Mouse (Mus musculus): ENCODE results near the gene Hexb. TPM values are rescaled to one million over a fixed set of nuclear protein-coding genes. Genes with fewer than 3 reads are reported as not detected.

The Hexb gene
- polyA plus RNA-seq, 1 experiment from 2014 or later, result 42.7 TPM

DNA sequence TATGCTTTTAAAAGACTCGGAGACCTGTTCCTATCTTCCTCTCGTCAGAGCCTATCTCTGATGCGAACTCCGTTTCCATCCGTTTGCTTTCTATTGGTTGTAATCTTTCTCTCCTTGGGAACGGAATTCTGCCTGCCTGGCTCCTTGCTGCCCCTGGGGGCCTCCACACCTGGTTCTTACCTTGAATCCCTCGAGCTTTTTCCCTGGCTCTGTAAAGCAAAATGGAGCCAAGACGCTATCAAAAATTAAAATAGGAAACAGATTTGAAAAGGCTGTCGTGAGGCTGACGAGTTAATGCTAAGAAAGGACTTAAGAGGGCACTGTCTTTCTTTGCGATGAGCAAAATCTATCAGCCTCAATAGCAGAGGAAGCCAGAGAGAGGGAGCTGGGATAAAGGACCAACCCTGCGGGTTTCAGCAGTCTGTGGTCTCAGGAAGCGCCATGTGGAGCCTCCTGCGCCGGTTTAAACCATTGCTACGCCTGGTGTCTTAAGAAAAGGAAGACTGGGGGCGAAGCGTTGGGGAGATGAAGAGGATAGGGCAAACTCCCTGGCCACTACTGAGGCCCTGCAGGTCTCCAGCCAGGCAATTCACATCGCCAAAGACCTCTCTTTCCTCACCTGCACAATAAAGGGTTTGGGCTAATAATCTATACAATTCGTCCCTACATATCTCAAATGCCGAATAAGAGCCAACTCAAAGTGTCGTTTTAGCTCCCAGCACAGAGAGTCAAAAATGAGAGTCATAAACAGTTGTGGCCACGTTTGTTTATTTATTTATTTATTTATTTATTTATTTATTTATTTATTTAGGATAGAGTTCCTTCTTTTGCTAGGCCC is 41.4 kb upstream of the Hexb start:
- Histone ChIP-seq H3K36me3 (no peaks in the 10 kb centered on the region), H3K4me3 (peak overlapping the region; percentile 99; the same call in 1 of the 2 replicates), H3K9me3 (no peaks in the 10 kb centered on the region), H3K4me2 (peak overlapping the region; percentile 87), H3K4me1 (replicated peaks) (peaks cover 71% of the 10 kb centered on the region), H3K27me3 (no peaks in the 10 kb centered on the region), H3K9ac (peak overlapping the region; percentile 96), H3K27ac (replicated peaks) (peak overlapping the region; percentile 99)
- 7% methylated on average over 23 of the region's 23 CpGs for WGBS
- 0 out of 2 replicates have a peak, but pooled peaks have one; percentile 16 for ATAC-seq (ENCODE audit: low read depth)

DNA sequence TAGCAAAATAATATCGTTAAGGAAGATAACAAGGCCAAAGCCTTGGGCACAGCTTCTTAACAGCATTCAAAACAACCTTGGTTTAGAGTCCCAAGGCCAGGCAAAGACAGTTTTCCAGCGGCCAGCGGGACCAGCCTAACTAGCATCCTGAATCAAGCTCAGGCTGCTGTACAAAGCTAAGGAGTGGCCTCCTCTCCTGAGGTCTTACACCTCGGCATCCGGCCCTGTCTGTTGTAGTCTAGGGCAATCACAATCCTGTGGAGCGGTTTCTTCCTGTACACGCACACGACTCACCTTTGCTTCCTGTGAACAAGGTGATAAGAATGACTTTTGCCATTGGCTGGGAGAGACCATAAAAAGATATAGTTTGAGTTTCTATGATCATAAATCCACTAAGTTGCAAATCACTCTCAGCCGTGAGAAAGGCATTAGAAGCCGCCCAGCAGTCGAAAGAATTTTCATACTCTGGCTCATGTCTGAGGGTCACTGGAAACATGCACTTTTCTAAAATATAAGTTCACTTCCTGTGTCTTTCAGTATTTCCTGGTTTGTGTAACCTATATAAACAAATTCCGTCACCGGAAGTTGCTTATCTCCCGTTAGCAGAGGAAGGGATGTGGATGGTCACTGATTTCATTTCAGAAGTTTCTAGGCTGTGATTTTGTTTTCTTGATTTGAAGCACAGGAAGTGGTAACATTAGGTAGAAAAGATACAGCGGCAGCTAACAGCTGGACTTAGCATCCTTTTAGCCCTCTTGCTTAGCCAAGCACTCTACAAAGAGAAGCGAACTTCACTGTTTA is 40.2 kb upstream of the Hexb start:
- no peaks in the 10 kb centered on the region for H3K36me3 ChIP-seq
- no peak overlapping the region for H3K9ac ChIP-seq
- no peak overlapping the region for H3K4me3 ChIP-seq
- H3K27ac ChIP-seq (replicated peaks), result peak overlapping the region; percentile 99
- H3K4me1 ChIP-seq (replicated peaks), result peaks cover 60% of the 10 kb centered on the region
- ATAC-seq (ENCODE audit: low read depth), result no peak
- no peak overlapping the region for H3K4me2 ChIP-seq
- no peaks in the 10 kb centered on the region for H3K27me3 ChIP-seq
- H3K9me3 ChIP-seq, result no peaks in the 10 kb centered on the region
- 51% methylated on average over 16 of the region's 16 CpGs for WGBS

DNA sequence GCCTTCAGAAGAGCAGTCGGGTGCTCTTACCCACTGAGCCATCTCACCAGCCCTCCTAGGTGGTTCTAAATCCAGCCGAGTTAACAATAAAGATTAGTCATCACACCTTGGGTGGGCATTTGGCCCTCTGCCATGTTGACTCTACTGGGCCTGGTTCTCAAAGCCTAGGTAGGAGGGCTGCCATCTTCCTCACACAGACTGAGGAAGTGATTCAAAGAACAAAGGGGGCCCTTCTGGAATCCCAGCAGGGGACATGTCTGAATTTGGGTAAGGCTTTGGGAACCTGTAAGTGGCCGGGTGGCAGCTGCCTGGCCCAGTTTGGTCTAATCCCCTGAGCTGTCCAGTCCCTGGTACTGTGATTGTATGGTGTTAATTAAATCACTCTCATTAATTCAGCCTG is 39.5 kb upstream of the Hexb start:
- Histone ChIP-seq H3K4me2 (no peak overlapping the region), H3K9ac (no peak overlapping the region), H3K4me1 (replicated peaks) (peaks cover 53% of the 10 kb centered on the region), H3K27me3 (no peaks in the 10 kb centered on the region), H3K4me3 (no peak overlapping the region), H3K36me3 (no peaks in the 10 kb centered on the region), H3K9me3 (no peaks in the 10 kb centered on the region), H3K27ac (replicated peaks) (peak overlapping the region; percentile 99)
- ATAC-seq (ENCODE audit: low read depth), result no peak
- WGBS, result 33% methylated on average over 3 of the region's 3 CpGs

DNA sequence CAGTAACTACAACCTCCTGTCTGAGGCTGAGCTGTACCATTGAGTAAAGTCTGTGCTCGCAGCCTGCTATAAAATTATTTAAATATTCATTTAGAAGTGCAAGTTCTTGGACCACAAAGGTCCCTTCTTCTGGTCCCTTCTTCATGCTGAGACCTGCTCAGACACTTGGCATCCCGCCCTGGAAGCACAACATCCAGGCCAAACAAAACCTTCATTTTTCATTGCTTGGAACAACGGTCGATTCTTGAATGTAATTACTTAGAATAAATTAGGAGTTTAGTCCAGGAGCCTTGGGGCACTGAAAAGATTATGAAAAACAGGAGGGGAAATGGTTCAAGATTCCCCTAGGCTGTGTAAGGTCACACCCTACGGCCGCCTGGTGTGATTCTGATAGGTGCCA is 37.8 kb upstream of the Hexb start:
- Histone ChIP-seq H3K27me3 (no peaks in the 10 kb centered on the region), H3K4me3 (no peak overlapping the region), H3K4me2 (no peak overlapping the region), H3K27ac (replicated peaks) (no peak overlapping the region; the same call in 1 of the 2 replicates), H3K4me1 (replicated peaks) (peaks cover 46% of the 10 kb centered on the region), H3K36me3 (no peaks in the 10 kb centered on the region), H3K9me3 (no peaks in the 10 kb centered on the region), H3K9ac (no peak overlapping the region)
- WGBS, result 45% methylated on average over 6 of the region's 6 CpGs
- ATAC-seq (ENCODE audit: low read depth), result no peak

DNA sequence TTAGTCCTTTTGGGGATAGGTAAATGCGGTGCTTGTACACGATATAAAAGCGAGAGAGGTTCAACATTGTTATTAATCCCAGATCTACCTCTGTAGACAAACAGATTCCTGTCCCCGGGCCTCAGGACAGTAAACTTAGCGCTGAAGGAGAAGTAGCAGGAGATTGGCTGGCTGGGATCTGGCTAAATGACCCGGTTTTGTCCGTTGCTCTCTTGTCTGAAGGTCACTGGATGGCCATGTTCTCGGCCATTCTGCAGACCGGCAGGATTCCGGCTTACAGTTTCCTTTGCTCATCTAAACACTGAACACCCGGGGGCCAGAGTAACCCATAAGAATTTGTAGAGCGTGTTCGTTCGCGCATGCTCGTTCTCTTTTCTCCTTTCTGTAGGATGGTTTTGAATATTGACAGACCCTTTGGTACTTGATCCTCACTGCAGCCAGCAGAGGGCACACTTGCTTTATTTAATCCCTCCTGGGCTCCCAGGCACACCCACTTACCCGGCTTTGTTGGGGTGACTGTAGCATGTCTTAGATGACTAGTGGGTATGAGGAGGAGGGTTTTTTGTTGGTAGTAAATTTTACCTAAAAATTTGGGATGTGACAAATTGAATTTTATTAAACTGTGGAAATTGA is 36.7 kb upstream of the Hexb start:
- peak; percentile 65 for ATAC-seq (ENCODE audit: low read depth)
- Histone ChIP-seq H3K36me3 (no peaks in the 10 kb centered on the region), H3K9me3 (no peaks in the 10 kb centered on the region), H3K27me3 (no peaks in the 10 kb centered on the region), H3K9ac (peak overlapping the region; percentile 59), H3K27ac (replicated peaks) (no peak overlapping the region), H3K4me1 (replicated peaks) (peaks cover 39% of the 10 kb centered on the region), H3K4me2 (peak overlapping the region; percentile 55), H3K4me3 (peak overlapping the region; percentile 30)
- 16% methylated on average over 17 of the region's 17 CpGs for WGBS

DNA sequence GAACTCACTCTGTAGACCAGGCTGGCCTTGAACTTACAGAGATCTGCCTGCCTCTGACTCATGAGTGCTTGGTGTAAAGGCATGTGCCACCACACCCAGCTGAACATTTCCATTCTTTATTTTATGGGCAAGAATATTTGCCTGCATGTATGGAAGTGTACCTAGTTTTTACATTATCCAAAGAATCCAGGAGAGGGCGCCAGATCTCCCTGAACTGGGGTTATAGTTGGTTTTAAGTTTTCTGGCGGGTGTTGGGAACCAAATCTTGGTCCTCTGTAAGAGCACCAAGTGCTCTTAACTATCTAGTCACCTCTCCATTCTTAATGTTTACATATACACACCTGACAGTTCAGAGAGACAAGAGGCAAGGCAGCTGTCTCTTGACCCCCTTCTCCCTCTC is 34.9 kb upstream of the Hexb start:
- Histone ChIP-seq H3K36me3 (no peaks in the 10 kb centered on the region), H3K4me2 (no peak overlapping the region), H3K27ac (replicated peaks) (no peak overlapping the region), H3K27me3 (no peaks in the 10 kb centered on the region), H3K4me3 (no peak overlapping the region), H3K9me3 (no peaks in the 10 kb centered on the region), H3K9ac (no peak overlapping the region), H3K4me1 (replicated peaks) (peaks cover 21% of the 10 kb centered on the region)
- ATAC-seq (ENCODE audit: low read depth), result no peak
- 78% methylated on average over 2 of the region's 2 CpGs for WGBS

DNA sequence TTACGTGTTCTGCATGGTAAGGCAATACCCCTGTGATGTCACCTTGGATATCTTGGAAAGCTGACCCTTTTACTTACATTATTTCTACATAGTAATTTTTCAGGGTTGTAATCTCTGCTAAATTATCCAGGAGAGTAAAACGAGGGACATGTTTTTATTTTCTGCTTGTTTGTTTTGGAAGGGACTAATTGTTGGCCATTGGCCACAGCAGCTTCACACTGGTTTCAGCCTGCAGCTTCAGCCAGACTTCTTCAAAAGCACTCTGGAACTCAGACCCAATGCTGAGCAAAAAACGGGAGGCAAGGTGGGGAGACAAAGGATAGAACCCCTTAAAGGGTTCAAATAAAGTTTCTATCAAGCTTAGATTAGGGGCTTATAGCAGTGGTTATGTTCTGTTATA is 31.9 kb upstream of the Hexb start:
- Histone ChIP-seq H3K9me3 (no peaks in the 10 kb centered on the region), H3K4me2 (no peak overlapping the region), H3K36me3 (no peaks in the 10 kb centered on the region), H3K27ac (replicated peaks) (no peak overlapping the region), H3K27me3 (no peaks in the 10 kb centered on the region), H3K4me1 (replicated peaks) (peaks cover 12% of the 10 kb centered on the region), H3K4me3 (no peak overlapping the region), H3K9ac (no peak overlapping the region)
- no peak for ATAC-seq (ENCODE audit: low read depth)
- 79% methylated on average over 3 of the region's 3 CpGs for WGBS

DNA sequence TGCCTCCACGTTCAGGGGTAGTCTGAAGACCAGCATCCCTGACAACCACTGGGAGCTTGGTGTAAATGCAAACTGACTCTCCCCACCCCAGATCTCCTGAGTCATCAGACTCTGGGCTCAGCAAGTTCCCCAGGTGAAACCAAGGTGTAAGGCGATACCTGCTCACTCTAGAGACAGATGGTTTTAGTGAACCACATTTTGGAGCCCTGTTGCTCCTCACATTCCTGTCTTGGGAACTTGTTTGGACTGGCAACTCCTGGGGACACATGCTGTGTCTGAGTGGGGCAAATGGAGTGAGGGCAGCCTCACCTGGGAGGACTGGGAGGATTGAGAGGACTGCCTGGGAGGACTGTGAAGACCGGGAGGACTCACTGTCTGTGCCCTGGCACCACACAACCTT is 29.6 kb upstream of the Hexb start:
- Histone ChIP-seq H3K4me1 (replicated peaks) (peaks cover 8% of the 10 kb centered on the region; the same call in 1 of the 2 replicates), H3K36me3 (no peaks in the 10 kb centered on the region), H3K4me3 (no peak overlapping the region), H3K4me2 (no peak overlapping the region), H3K27me3 (no peaks in the 10 kb centered on the region), H3K27ac (replicated peaks) (no peak overlapping the region), H3K9me3 (no peaks in the 10 kb centered on the region), H3K9ac (no peak overlapping the region)
- WGBS, result 90% methylated on average over 3 of the region's 3 CpGs
- no peak for ATAC-seq (ENCODE audit: low read depth)

DNA sequence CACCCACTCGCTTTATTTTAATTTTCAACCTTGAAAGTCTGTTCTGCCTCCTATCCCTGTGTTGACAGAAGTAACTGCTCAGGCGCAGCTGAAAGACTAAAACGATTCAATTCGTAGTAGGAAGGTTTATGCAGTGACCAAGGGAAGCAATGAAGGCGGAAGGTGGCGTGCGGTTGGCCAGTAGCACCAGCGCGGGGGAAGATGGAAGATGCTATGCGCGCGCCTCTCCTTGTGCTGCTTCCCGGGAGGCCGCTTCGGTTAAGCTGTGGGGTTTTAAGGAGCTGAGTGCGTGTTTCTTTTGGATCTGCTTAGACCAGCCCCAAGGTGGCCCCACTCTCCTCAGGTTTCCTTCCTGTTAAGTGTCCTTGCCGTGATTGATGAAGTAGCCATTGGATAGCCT is 27.0 kb upstream of the Hexb start:
- H3K9me3 ChIP-seq, result no peaks in the 10 kb centered on the region
- H3K4me2 ChIP-seq, result no peak overlapping the region
- 0 out of 2 replicates have a peak overlapping the region, but pooled peaks have one; percentile 18 for H3K27ac ChIP-seq (replicated peaks)
- 71% methylated on average over 17 of the region's 17 CpGs for WGBS
- no peak for ATAC-seq (ENCODE audit: low read depth)
- H3K9ac ChIP-seq, result no peak overlapping the region
- H3K36me3 ChIP-seq, result no peaks in the 10 kb centered on the region
- H3K27me3 ChIP-seq, result no peaks in the 10 kb centered on the region
- H3K4me3 ChIP-seq, result no peak overlapping the region
- H3K4me1 ChIP-seq (replicated peaks), result peaks cover 8% of the 10 kb centered on the region; the same call in 1 of the 2 replicates

DNA sequence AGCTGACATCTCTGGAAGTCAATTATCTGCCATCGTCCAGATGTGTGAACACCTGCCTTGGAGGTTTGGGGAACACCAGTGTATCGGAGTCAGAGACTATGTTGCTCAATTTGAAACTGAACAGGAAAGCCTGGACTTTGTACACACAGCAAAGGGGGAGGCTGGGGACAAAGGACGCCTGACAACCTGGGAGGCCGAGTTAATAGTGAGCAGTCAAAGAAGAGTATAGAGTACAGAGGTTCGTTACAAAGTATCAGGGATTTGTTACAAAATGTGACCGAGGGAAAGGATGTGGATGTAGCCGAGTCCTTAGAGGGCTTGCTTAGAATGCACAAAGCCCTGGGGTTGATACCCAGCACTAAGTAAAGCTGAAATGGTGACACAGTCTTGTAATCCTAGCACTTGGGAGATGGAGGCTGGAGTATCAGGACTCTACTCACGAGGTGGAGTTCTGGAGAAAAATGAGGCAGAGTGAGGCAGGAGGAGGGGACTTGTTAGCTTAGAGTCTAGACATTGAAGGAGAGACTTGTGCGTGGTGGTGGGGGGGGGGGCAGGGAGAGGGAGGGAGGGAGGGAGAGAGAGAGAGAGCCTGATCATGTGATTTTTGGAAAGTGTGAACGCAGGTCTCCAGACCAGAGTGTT is 26.3 kb upstream of the Hexb start:
- no peak overlapping the region for H3K4me2 ChIP-seq
- H3K27me3 ChIP-seq, result no peaks in the 10 kb centered on the region
- H3K9ac ChIP-seq, result no peak overlapping the region
- no peaks in the 10 kb centered on the region for H3K36me3 ChIP-seq
- H3K27ac ChIP-seq (replicated peaks), result no peak overlapping the region
- no peak overlapping the region for H3K4me3 ChIP-seq
- ATAC-seq (ENCODE audit: low read depth), result no peak
- 83% methylated on average over 10 of the region's 10 CpGs for WGBS
- no peaks in the 10 kb centered on the region for H3K9me3 ChIP-seq
- peaks cover 8% of the 10 kb centered on the region; the same call in 1 of the 2 replicates for H3K4me1 ChIP-seq (replicated peaks)

DNA sequence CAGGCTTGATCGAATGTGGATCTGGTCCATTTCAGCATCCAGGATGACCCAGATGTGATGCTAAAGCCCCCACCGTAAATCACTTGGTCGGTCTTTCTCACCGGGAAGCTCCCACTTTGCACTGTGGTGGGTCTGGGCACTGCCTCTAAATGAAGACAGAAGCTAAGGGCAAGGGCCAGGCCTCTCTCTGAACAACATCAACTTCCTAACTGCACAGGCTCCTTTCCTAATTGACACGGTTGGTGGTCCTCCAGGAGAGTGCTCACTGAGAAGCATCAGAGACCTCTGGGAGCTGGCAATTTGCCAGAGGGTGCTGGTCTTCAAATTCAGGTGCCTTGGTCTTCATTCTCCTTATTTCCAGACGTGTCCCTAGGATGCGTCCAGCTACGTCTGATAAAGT is 25.7 kb upstream of the Hexb start:
- 77% methylated on average over 8 of the region's 8 CpGs for WGBS
- H3K27me3 ChIP-seq, result no peaks in the 10 kb centered on the region
- H3K9ac ChIP-seq, result no peak overlapping the region
- no peak overlapping the region for H3K27ac ChIP-seq (replicated peaks)
- no peaks in the 10 kb centered on the region for H3K36me3 ChIP-seq
- H3K9me3 ChIP-seq, result no peaks in the 10 kb centered on the region
- peaks cover 8% of the 10 kb centered on the region; the same call in 1 of the 2 replicates for H3K4me1 ChIP-seq (replicated peaks)
- no peak overlapping the region for H3K4me3 ChIP-seq
- no peak overlapping the region for H3K4me2 ChIP-seq
- ATAC-seq (ENCODE audit: low read depth), result no peak

Measured in neural tube, embryonic 13.5 days (tissue).